11 mouse cellular contexts compared by ENCODE assay signal in genomic region chr4:116167404-116167803, GRCm38 (mm10). TPM values are rescaled to one million over a fixed set of nuclear protein-coding genes. Genes with fewer than 3 reads are reported as not detected.
DNase-seq lines count a peak whose midpoint lies in the region; ATAC-seq and TF ChIP-seq lines count a peak whose summit lies in the region.
"Had no signal": no experiment of that assay in that cellular context is flagged by ENCODE, and none has a peak within 500 bp of the region (broad histone marks: within the 10 kb centered on the region; RNA-seq: fewer than 3 reads in every experiment).

Tspan1 (minus strand) TSS chr4:116167601.

- H3K36me3 ChIP-seq in MEL (ENCODE audit: control insufficient read depth in 1 of 2, insufficient read depth in 2 of 2, low read length in 2 of 2) = peaks cover 0 to 5% of the 10 kb centered on the region in 2 experiments; a peak in 2 of 4 replicates
- H3K36me3 ChIP-seq in intestine, embryonic 16.5 days (ENCODE audit: control insufficient read depth, insufficient read depth, low read length) = no peaks in the 10 kb centered on the region
- no peaks in the 10 kb centered on the region for H3K36me3 ChIP-seq in hindbrain, embryonic 16.5 days (ENCODE audit: control insufficient read depth, insufficient read depth, low read length)
- H3K36me3 ChIP-seq: liver, embryonic 15.5 days; neural tube, embryonic 12.5 days had no signal

- peak; percentile 69 for ATAC-seq in intestine, embryonic 16.5 days
- no peak for ATAC-seq in hindbrain, embryonic 16.5 days

- peaks cover 6 to 8% of the 10 kb centered on the region in 2 experiments; a peak in 3 of 4 replicates for H3K4me1 ChIP-seq in MEL (ENCODE audit: control insufficient read depth in 1 of 2, insufficient read depth in 2 of 2, low read length in 2 of 2)
- H3K4me1 ChIP-seq in intestine, embryonic 16.5 days (ENCODE audit: control insufficient read depth, insufficient read depth, low read length) = peaks cover 17% of the 10 kb centered on the region
- no peaks in the 10 kb centered on the region for H3K4me1 ChIP-seq in hindbrain, embryonic 16.5 days (ENCODE audit: control insufficient read depth, insufficient read depth, low read depth, low read length)
- H3K4me1 ChIP-seq: neural tube, embryonic 12.5 days had no signal

- WGBS in intestine, embryonic 16.5 days = 20% methylated on average over 7 of the region's 7 CpGs
- whole genome bisulfite sequencing in hindbrain, embryonic 16.5 days = 33% methylated on average over 7 of the region's 7 CpGs

- H3K4me3 ChIP-seq in layer of hippocampus, adult 2 months = no peak within 1 kb of the TSS
- H3K4me3 ChIP-seq in MEL (ENCODE audit: control insufficient read depth in 1 of 2, insufficient read depth in 1 of 2, low read depth in 2 of 2, low read length in 2 of 2) = no peak within 1 kb of the TSS
- peak within 1 kb of the TSS; percentile 20 for H3K4me3 ChIP-seq in intestine, embryonic 16.5 days (ENCODE audit: low read length)
- H3K4me3 ChIP-seq in hindbrain, embryonic 16.5 days (ENCODE audit: low read length) = no peak within 1 kb of the TSS
- H3K4me3 ChIP-seq: liver, embryonic 15.5 days; neural tube, embryonic 12.5 days had no signal

- H3K4me2 ChIP-seq in intestine, embryonic 16.5 days (ENCODE audit: low read depth, low read length) = peak within 1 kb of the TSS; percentile 25
- no peak within 1 kb of the TSS for H3K4me2 ChIP-seq in hindbrain, embryonic 16.5 days (ENCODE audit: low read length)
- H3K4me2 ChIP-seq: liver, embryonic 15.5 days; neural tube, embryonic 12.5 days had no signal

- TF ChIP-seq RAD21 in MEL (IDR thresholded peaks at IDR 0.05; ENCODE audit: low read depth, low read length) = peak; percentile 12

- H3K27me3 ChIP-seq in MEL (ENCODE audit: control insufficient read depth in 1 of 2, insufficient read depth in 2 of 2, low read length in 2 of 2) = no peaks in the 10 kb centered on the region
- no peaks in the 10 kb centered on the region for H3K27me3 ChIP-seq in intestine, embryonic 16.5 days (replicated peaks; ENCODE audit: control insufficient read depth, insufficient read depth, low read length)
- no peaks in the 10 kb centered on the region for H3K27me3 ChIP-seq in hindbrain, embryonic 16.5 days (replicated peaks; ENCODE audit: control insufficient read depth, insufficient read depth, low read length)
- H3K27me3 ChIP-seq: neural tube, embryonic 12.5 days had no signal

- no peak for TF ChIP-seq EP300 in MEL (IDR thresholded peaks at IDR 0.05; ENCODE audit: low read depth in 1 of 2, low read length in 2 of 2)

- no peak within 1 kb of the TSS for H3K9ac ChIP-seq in MEL (ENCODE audit: control insufficient read depth, low read depth, low read length, poor library complexity, severe bottlenecking)
- H3K9ac ChIP-seq in intestine, embryonic 16.5 days (ENCODE audit: low read depth, low read length) = 0 out of 2 replicates have a peak within 1 kb of the TSS, but pooled peaks have one; percentile 16
- H3K9ac ChIP-seq in hindbrain, embryonic 16.5 days (ENCODE audit: low read depth, low read length) = no peak within 1 kb of the TSS
- H3K9ac ChIP-seq: liver, embryonic 15.5 days; neural tube, embryonic 12.5 days had no signal

- peak; percentile 56 for TF ChIP-seq CTCF in layer of hippocampus, adult 2 months (conservative IDR thresholded peaks at IDR 0.05)
- peak in 2 of 3 experiments; percentile 42 to 48; a peak in 4 of 6 replicates for TF ChIP-seq CTCF in MEL (IDR thresholded peaks at IDR 0.05 in 2 of 3, conservative IDR thresholded peaks at IDR 0.05 in 1 of 3; ENCODE audit: control insufficient read depth in 1 of 3, insufficient read depth in 1 of 3, low read depth in 2 of 3, low read length in 3 of 3, poor library complexity in 1 of 3, severe bottlenecking in 1 of 3)

- DNase-seq in layer of hippocampus, adult 2 months (ENCODE audit: low spot score in 2 of 2) = no peak
- no peak for DNase-seq in layer of hippocampus, postnatal 10 days (ENCODE audit: low spot score in 2 of 2)
- DNase-seq in MEL (ENCODE audit: low read depth, low spot score) = no peak
- peak; percentile 79 for DNase-seq in lung, postnatal 10 days
- no peak for DNase-seq in adrenal gland, postnatal 36 days
- DNase-seq in retina, embryonic 14.5 days (ENCODE audit: low spot score) = no peak

- H3K79me2 ChIP-seq in MEL (ENCODE audit: control insufficient read depth, insufficient read depth, low read length, poor library complexity) = no peaks in the 10 kb centered on the region

- no peak within 1 kb of the TSS for H3K27ac ChIP-seq in layer of hippocampus, adult 2 months
- no peak within 1 kb of the TSS for H3K27ac ChIP-seq in MEL (ENCODE audit: control insufficient read depth, low read depth, low read length)
- peak within 1 kb of the TSS; percentile 63 for H3K27ac ChIP-seq in intestine, embryonic 16.5 days (ENCODE audit: low read length)
- H3K27ac ChIP-seq in hindbrain, embryonic 16.5 days (ENCODE audit: low read depth, low read length) = no peak within 1 kb of the TSS
- H3K27ac ChIP-seq: liver, embryonic 15.5 days; neural tube, embryonic 12.5 days had no signal

- no peaks in the 10 kb centered on the region for H3K9me3 ChIP-seq in MEL (replicated peaks; ENCODE audit: insufficient read depth, low read length)
- no peaks in the 10 kb centered on the region for H3K9me3 ChIP-seq in intestine, embryonic 16.5 days (ENCODE audit: control insufficient read depth, low read length)
- no peaks in the 10 kb centered on the region for H3K9me3 ChIP-seq in hindbrain, embryonic 16.5 days (ENCODE audit: control insufficient read depth, low read length)
- H3K9me3 ChIP-seq: liver, embryonic 15.5 days; neural tube, embryonic 12.5 days had no signal

- no peak for TF ChIP-seq POLR2A in MEL (IDR thresholded peaks at IDR 0.05; ENCODE audit: control insufficient read depth in 1 of 2, insufficient read depth in 1 of 2, low read depth in 1 of 2, low read length in 2 of 2, poor library complexity in 1 of 2)

TF ChIP-seq in MEL, 35 proteins besides CTCF, POLR2A, EP300 and RAD21:
- TF ChIP-seq MAZ (IDR thresholded peaks at IDR 0.05; ENCODE audit: low read depth, low read length) (no peak), MXI1 (IDR thresholded peaks at IDR 0.05; ENCODE audit: low read depth, low read length) (no peak), TCF12 (IDR thresholded peaks at IDR 0.05; ENCODE audit: low read depth, low read length) (no peak), ETS1 (IDR thresholded peaks at IDR 0.05; ENCODE audit: low read depth, low read length) (no peak), SMC3 (IDR thresholded peaks at IDR 0.05; ENCODE audit: low read depth, low read length) (peak; percentile 35; the same call in 1 of the 2 replicates), CHD2 (IDR thresholded peaks at IDR 0.05; ENCODE audit: low read length) (no peak), ZMIZ1 (IDR thresholded peaks at IDR 0.05; ENCODE audit: low read depth, low read length) (no peak), RCOR1 (IDR thresholded peaks at IDR 0.05; ENCODE audit: low read depth, low read length) (no peak), ZC3H11A (IDR thresholded peaks at IDR 0.05; ENCODE audit: low read depth, low read length) (0 out of 2 replicates have a peak, but pooled peaks have one; percentile 8), NELFE (IDR thresholded peaks at IDR 0.05; ENCODE audit: low read depth, low read length) (no peak), MAFK (IDR thresholded peaks at IDR 0.05; ENCODE audit: borderline replicate concordance, low read depth, low read length) (no peak), MEF2A (IDR thresholded peaks at IDR 0.05; ENCODE audit: extremely low read depth, insufficient replicate concordance, low read depth, low read length, poor library complexity, severe bottlenecking) (no peak), MYB (IDR thresholded peaks at IDR 0.05; ENCODE audit: low read depth, low read length) (no peak)

RNA-seq across cellular contexts. Expression of gene Tspan1, which starts in this region (rescaled TPM):
- under 1 TPM in 1 of 2 experiments, not detected in 1; 0.33 TPM for total RNA-seq in layer of hippocampus, adult 2 months (2021)
- total RNA-seq in layer of hippocampus, postnatal 10 days (2021) = under 1 TPM in 1 of 2 experiments, not detected in 1; 0.27 TPM
- 0.08 TPM in 1 of 2 replicates, not detected in the other for total RNA-seq in MEL (2012; rRNA removed)
- polyA plus RNA-seq in MEL (2012; ENCODE audit: insufficient read depth in 1 of 2, insufficient read length in 2 of 2, low read depth in 1 of 2, low replicate concordance in 2 of 2, missing spikeins in 1 of 2) = under 1 TPM in 1 of 2 experiments, not detected in 1; 0.03 TPM
- polyA plus RNA-seq in intestine, embryonic 16.5 days (2015; fragmentation: Nextera tagmentation; extraction: Ambion mirVana) = 48.9 and 52.5 TPM in 2 replicates
- 0.11 and 0.63 TPM in 2 replicates for polyA plus RNA-seq in hindbrain, embryonic 16.5 days (2015; fragmentation: Nextera tagmentation; extraction: Ambion mirVana)
- total RNA-seq in adrenal gland, postnatal 36 days (2021) = not detected
- total RNA-seq: common myeloid progenitor, adult 5-6 weeks had no signal
- polyA plus RNA-seq: liver, embryonic 15.5 days had no signal

Comparison
In these comparisons a context has a peak if more than half of its experiments do, and no peak if none do; other contexts are left out.
1. RNA of gene Tspan1 (polyA plus RNA-seq): 48.9 to 52.5 TPM in intestine, embryonic 16.5 days; 0.11 to 0.63 TPM in hindbrain, embryonic 16.5 days and 0.03 TPM in MEL; every median in the first group is over 10 times any median in the second.